Mouse (Mus musculus): ENCODE measurements around the gene Fgfr2. TPM values are rescaled to one million over a fixed set of nuclear protein-coding genes. Genes with fewer than 3 reads are reported as not detected.

Gene Fgfr2
- polyA plus RNA-seq, 1 experiment from 2014 or later = 11.2 TPM

GRCm38 (mm10) chr7:132754389-132754750, 368.8 kb downstream of the Fgfr2 start:
- Histone ChIP-seq H3K9me3 (ENCODE audit: low read length) (no peaks in the 10 kb centered on the region), H3K4me1 (ENCODE audit: insufficient read depth) (peaks cover 2% of the 10 kb centered on the region; the same call in 1 of the 2 replicates), H3K36me3 (replicated peaks; ENCODE audit: insufficient read depth, low read length) (peaks cover 73% of the 10 kb centered on the region), H3K27me3 (ENCODE audit: insufficient read depth, low read length) (no peaks in the 10 kb centered on the region), H3K4me3 (ENCODE audit: low read depth, low read length) (no peak overlapping the region), H3K27ac (ENCODE audit: low read depth) (no peak overlapping the region), H3K4me2 (ENCODE audit: low read depth, low read length) (no peak overlapping the region), H3K9ac (replicated peaks) (no peak overlapping the region)
- TF ChIP-seq CTCF (IDR thresholded peaks at IDR 0.05; ENCODE audit: low read depth) (no peak), EP300 (IDR thresholded peaks at IDR 0.05; ENCODE audit: low read depth) (no peak)
- DNase-seq (no peak), ATAC-seq (no peak)
- whole genome bisulfite sequencing (ENCODE audit: insufficient replicate concordance) = 68% methylated on average over 3 of the region's 3 CpGs

- Histone ChIP-seq H3K9ac (replicated peaks) (no peak overlapping the region), H3K27ac (ENCODE audit: low read depth) (no peak overlapping the region), H3K4me1 (ENCODE audit: insufficient read depth) (peaks cover 2% of the 10 kb centered on the region; the same call in 1 of the 2 replicates), H3K9me3 (ENCODE audit: low read length) (no peaks in the 10 kb centered on the region), H3K27me3 (ENCODE audit: insufficient read depth, low read length) (no peaks in the 10 kb centered on the region), H3K4me2 (ENCODE audit: low read depth, low read length) (no peak overlapping the region), H3K4me3 (ENCODE audit: low read depth, low read length) (no peak overlapping the region), H3K36me3 (replicated peaks; ENCODE audit: insufficient read depth, low read length) (peaks cover 67% of the 10 kb centered on the region)
- DNase-seq (no peak), ATAC-seq (no peak)
- 69% methylated on average over 4 of the region's 4 CpGs for WGBS (ENCODE audit: insufficient replicate concordance)
- TF ChIP-seq CTCF (IDR thresholded peaks at IDR 0.05; ENCODE audit: low read depth) = no peak
- no peak for TF ChIP-seq EP300 (IDR thresholded peaks at IDR 0.05; ENCODE audit: low read depth)
Observed at GRCm38 (mm10) chr7:132753518-132754388, 369.4 kb downstream of the Fgfr2 start.

- peaks cover 61% of the 10 kb centered on the region for H3K36me3 ChIP-seq (replicated peaks; ENCODE audit: insufficient read depth, low read length)
- H3K27ac ChIP-seq (ENCODE audit: low read depth) = no peak overlapping the region
- no peaks in the 10 kb centered on the region for H3K9me3 ChIP-seq (ENCODE audit: low read length)
- WGBS (ENCODE audit: insufficient replicate concordance) = 63% methylated on average over 2 of the region's 2 CpGs
- no peaks in the 10 kb centered on the region for H3K27me3 ChIP-seq (ENCODE audit: insufficient read depth, low read length)
- H3K4me1 ChIP-seq (ENCODE audit: insufficient read depth) = peaks cover 2% of the 10 kb centered on the region; the same call in 1 of the 2 replicates
- 0 out of 2 replicates have a peak overlapping the region, but pooled peaks have one; percentile 5 for H3K9ac ChIP-seq (replicated peaks)
- H3K4me3 ChIP-seq (ENCODE audit: low read depth, low read length) = no peak overlapping the region
- H3K4me2 ChIP-seq (ENCODE audit: low read depth, low read length) = no peak overlapping the region
- TF ChIP-seq EP300 (IDR thresholded peaks at IDR 0.05; ENCODE audit: low read depth) (no peak), CTCF (IDR thresholded peaks at IDR 0.05; ENCODE audit: low read depth) (no peak)
- ATAC-seq (no peak), DNase-seq (no peak)
Observed at GRCm38 (mm10) chr7:132751716-132752115, 371.4 kb downstream of the Fgfr2 start.

- no peak overlapping the region for H3K4me2 ChIP-seq (ENCODE audit: low read depth, low read length)
- peaks cover 2% of the 10 kb centered on the region; the same call in 1 of the 2 replicates for H3K4me1 ChIP-seq (ENCODE audit: insufficient read depth)
- TF ChIP-seq CTCF (IDR thresholded peaks at IDR 0.05; ENCODE audit: low read depth) (no peak), EP300 (IDR thresholded peaks at IDR 0.05; ENCODE audit: low read depth) (no peak)
- H3K36me3 ChIP-seq (replicated peaks; ENCODE audit: insufficient read depth, low read length) = peaks cover 53% of the 10 kb centered on the region
- ATAC-seq = no peak
- DNase-seq = no peak
- H3K9me3 ChIP-seq (ENCODE audit: low read length) = no peaks in the 10 kb centered on the region
- no peak overlapping the region for H3K4me3 ChIP-seq (ENCODE audit: low read depth, low read length)
- no peaks in the 10 kb centered on the region for H3K27me3 ChIP-seq (ENCODE audit: insufficient read depth, low read length)
- 94% methylated on average over 11 of the region's 11 CpGs for WGBS (ENCODE audit: insufficient replicate concordance)
- H3K27ac ChIP-seq (ENCODE audit: low read depth) = no peak overlapping the region
- no peak overlapping the region for H3K9ac ChIP-seq (replicated peaks)
Observed at GRCm38 (mm10) chr7:132749504-132749903, 373.6 kb downstream of the Fgfr2 start.

- 0 out of 2 replicates have a peak, but pooled peaks cover 2% of the 10 kb centered on the region for H3K4me1 ChIP-seq (ENCODE audit: insufficient read depth)
- no peak overlapping the region for H3K4me3 ChIP-seq (ENCODE audit: low read depth, low read length)
- DNase-seq (no peak), ATAC-seq (no peak)
- no peak overlapping the region for H3K27ac ChIP-seq (ENCODE audit: low read depth)
- TF ChIP-seq CTCF (IDR thresholded peaks at IDR 0.05; ENCODE audit: low read depth) (no peak), EP300 (IDR thresholded peaks at IDR 0.05; ENCODE audit: low read depth) (no peak)
- WGBS (ENCODE audit: insufficient replicate concordance) = 86% methylated on average over 3 of the region's 3 CpGs
- H3K9ac ChIP-seq (replicated peaks) = no peak overlapping the region
- H3K36me3 ChIP-seq (replicated peaks; ENCODE audit: insufficient read depth, low read length) = peaks cover 42% of the 10 kb centered on the region
- no peaks in the 10 kb centered on the region for H3K27me3 ChIP-seq (ENCODE audit: insufficient read depth, low read length)
- no peaks in the 10 kb centered on the region for H3K9me3 ChIP-seq (ENCODE audit: low read length)
- H3K4me2 ChIP-seq (ENCODE audit: low read depth, low read length) = no peak overlapping the region
Observed at GRCm38 (mm10) chr7:132748076-132748769, 374.9 kb downstream of the Fgfr2 start.

- Histone ChIP-seq H3K9ac (replicated peaks) (no peak overlapping the region), H3K4me3 (ENCODE audit: low read depth, low read length) (no peak overlapping the region), H3K36me3 (replicated peaks; ENCODE audit: insufficient read depth, low read length) (peaks cover 41% of the 10 kb centered on the region), H3K27me3 (ENCODE audit: insufficient read depth, low read length) (no peaks in the 10 kb centered on the region), H3K9me3 (ENCODE audit: low read length) (no peaks in the 10 kb centered on the region), H3K4me1 (ENCODE audit: insufficient read depth) (0 out of 2 replicates have a peak, but pooled peaks cover 2% of the 10 kb centered on the region), H3K4me2 (ENCODE audit: low read depth, low read length) (no peak overlapping the region), H3K27ac (ENCODE audit: low read depth) (no peak overlapping the region)
- ATAC-seq (no peak), DNase-seq (no peak)
- 76% methylated on average over 6 of the region's 6 CpGs for WGBS (ENCODE audit: insufficient replicate concordance)
- TF ChIP-seq CTCF (IDR thresholded peaks at IDR 0.05; ENCODE audit: low read depth) (no peak), EP300 (IDR thresholded peaks at IDR 0.05; ENCODE audit: low read depth) (no peak)
Observed at GRCm38 (mm10) chr7:132747096-132747495, 376.1 kb downstream of the Fgfr2 start.

All from liver, postnatal 0 days (tissue).